Mouse (Mus musculus) lung, adult 2 months (tissue): ENCODE data around the gene Tfpi.

Experiments used
- CTCF ChIP-seq: fragments of 200-500 bp; IDR thresholded peaks from 2 replicates; pipeline ENCODE4 v1.5.1; 2011; ENCODE audit warnings: mild to moderate bottlenecking, low read length, control low read depth; ENCODE audit not compliant: insufficient read depth
- POLR2A ChIP-seq: fragments of 200-500 bp; IDR thresholded peaks from 2 replicates; pipeline ENCODE4 v1.6.1; 2011; ENCODE audit warnings: low read depth, mild to moderate bottlenecking, control low read depth, low read length, borderline replicate concordance; ENCODE audit errors: extremely low read depth

- TF ChIP-seq CTCF (no peak), POLR2A (no peak)
Observed at GRCm38 (mm10) chr2:84388023-84388416, 88.6 kb downstream of the Tfpi start.
